In genomic region chr7:16843441-16844171, GRCm38 (mm10) we compare ENCODE assay signal across 8 mouse cellular contexts. TPM values are rescaled to one million over a fixed set of nuclear protein-coding genes. Genes with fewer than 3 reads are reported as not detected.
A peak's percentile ranks its signal among the peaks of the same experiment; 100 is the strongest.
DNase-seq lines count a peak whose midpoint lies in the region; ATAC-seq and TF ChIP-seq lines count a peak whose summit lies in the region.

No protein-coding gene starts in this region.

- H3K9ac ChIP-seq in lung, postnatal 0 days (replicated peaks; ENCODE audit: low read depth): peak overlapping the region; percentile 82

- TF ChIP-seq CTCF in lung, postnatal 0 days (IDR thresholded peaks at IDR 0.05): no peak
- no peak for TF ChIP-seq CTCF in small intestine, adult 2 months (IDR thresholded peaks at IDR 0.05; ENCODE audit: extremely low read depth, insufficient read length, insufficient replicate concordance, low read depth, low read length)

- H3K36me3 ChIP-seq in lung, postnatal 0 days (ENCODE audit: insufficient read depth, low read length): peaks cover 12% of the 10 kb centered on the region; the same call in 1 of the 2 replicates
- H3K36me3 ChIP-seq in small intestine, adult 2 months (ENCODE audit: control insufficient read depth, insufficient read depth, low read length): peaks cover 18% of the 10 kb centered on the region

- TF ChIP-seq EP300 in lung, postnatal 0 days (IDR thresholded peaks at IDR 0.05): no peak

- peak; percentile 60 for DNase-seq in CD4-positive, CD25-positive, alpha-beta regulatory T cell, adult 2 months (ENCODE audit: low read depth, low spot score)
- peak; percentile 37 for DNase-seq in NIH3T3 (ENCODE audit: low read depth)
- DNase-seq in heart, adult 9 months (ENCODE audit: low spot score in 2 of 2): peak; percentile 53 to 77
- peak; percentile 41 for DNase-seq in kidney, adult 9 months
- DNase-seq in lung, postnatal 0 days (ENCODE audit: low spot score): peak; percentile 42
- DNase-seq in layer of hippocampus, postnatal 36 days: no peak

- peak overlapping the region; percentile 94 for H3K27ac ChIP-seq in lung, postnatal 0 days (ENCODE audit: low read length)
- peak overlapping the region; percentile 92 for H3K27ac ChIP-seq in small intestine, adult 2 months (ENCODE audit: insufficient read depth, low read depth, low read length)

- peak; percentile 28; the same call in 1 of the 2 replicates for TF ChIP-seq POLR2A in small intestine, adult 2 months (IDR thresholded peaks at IDR 0.05; ENCODE audit: low read depth, low read length)

- H3K27me3 ChIP-seq in lung, postnatal 0 days (replicated peaks; ENCODE audit: insufficient read depth, low read length): no peaks in the 10 kb centered on the region
- H3K27me3 ChIP-seq in small intestine, adult 2 months (ENCODE audit: control insufficient read depth, insufficient read depth, low read length): no peaks in the 10 kb centered on the region

- peaks cover 17% of the 10 kb centered on the region; the same call in 1 of the 2 replicates for H3K4me1 ChIP-seq in lung, postnatal 0 days (ENCODE audit: insufficient read depth, low read depth, low read length)
- H3K4me1 ChIP-seq in small intestine, adult 2 months (ENCODE audit: control insufficient read depth, insufficient read depth, insufficient read length, low read length): peaks cover 20% of the 10 kb centered on the region

- H3K4me3 ChIP-seq in lung, postnatal 0 days (ENCODE audit: low read depth, low read length): peak overlapping the region; percentile 59
- H3K4me3 ChIP-seq in small intestine, adult 2 months (ENCODE audit: low read depth, low read length): peak overlapping the region; percentile 80

- H3K9me3 ChIP-seq in lung, postnatal 0 days (ENCODE audit: low read length): no peaks in the 10 kb centered on the region

- H3K4me2 ChIP-seq in lung, postnatal 0 days (replicated peaks; ENCODE audit: low read depth, low read length): peak overlapping the region; percentile 98

- whole genome bisulfite sequencing in lung, postnatal 0 days: 1% methylated on average over 33 of the region's 33 CpGs
- WGBS in small intestine, adult 2 months: 1% methylated on average over 33 of the region's 33 CpGs

- ATAC-seq in lung, postnatal 0 days: no peak
- no peak for ATAC-seq in monocyte, adult 5-6 weeks (replicated peaks; ENCODE audit: insufficient number of reproducible peaks, low FRiP score, low TSS enrichment, poor library complexity, severe bottlenecking)

RNA-seq across cellular contexts. Expression of gene Prkd2, which starts 0.9 kb away (rescaled TPM):
- 26.1 and 29.0 TPM in 2 replicates for polyA plus RNA-seq in lung, postnatal 0 days (2015; fragmentation: Nextera tagmentation; extraction: Ambion mirVana)
- 22.9 and 44.0 TPM in 2 replicates for polyA plus RNA-seq in small intestine, adult 2 months (2012; rRNA removed)
- total RNA-seq in layer of hippocampus, postnatal 36 days (2021): 1 to 10 TPM; 5.8 to 8.2 TPM
- 13.1 to 26.6 TPM (median 15.6 TPM) in 3 replicates for total RNA-seq in monocyte, adult 5-6 weeks (2017)

RNA-seq across cellular contexts. Expression of gene Fkrp, which starts 27.1 kb away (rescaled TPM):
- polyA plus RNA-seq in lung, postnatal 0 days (2015; fragmentation: Nextera tagmentation; extraction: Ambion mirVana): 22.3 and 23.5 TPM in 2 replicates
- 14.6 and 24.5 TPM in 2 replicates for polyA plus RNA-seq in small intestine, adult 2 months (2012; rRNA removed)
- 10 to 100 TPM; 41.8 to 44.7 TPM for total RNA-seq in layer of hippocampus, postnatal 36 days (2021)
- total RNA-seq in monocyte, adult 5-6 weeks (2017): 9.6 to 15.3 TPM (median 10.6 TPM) in 3 replicates

RNA-seq across cellular contexts. Expression of gene Strn4, which starts 27.9 kb away (rescaled TPM):
- 57.7 and 60.7 TPM in 2 replicates for polyA plus RNA-seq in lung, postnatal 0 days (2015; fragmentation: Nextera tagmentation; extraction: Ambion mirVana)
- 58.9 and 119 TPM in 2 replicates for polyA plus RNA-seq in small intestine, adult 2 months (2012; rRNA removed)
- total RNA-seq in layer of hippocampus, postnatal 36 days (2021): 100 to 1,000 TPM; 288 to 292 TPM
- total RNA-seq in monocyte, adult 5-6 weeks (2017): 70.9 to 99.8 TPM (median 71.5 TPM) in 3 replicates

RNA-seq across cellular contexts. Expression of gene Dact3, which starts 31.5 kb away (rescaled TPM):
- 4.2 and 4.3 TPM in 2 replicates for polyA plus RNA-seq in lung, postnatal 0 days (2015; fragmentation: Nextera tagmentation; extraction: Ambion mirVana)
- 21.6 and 24.2 TPM in 2 replicates for polyA plus RNA-seq in small intestine, adult 2 months (2012; rRNA removed)
- 100 to 1,000 TPM; 146 to 149 TPM for total RNA-seq in layer of hippocampus, postnatal 36 days (2021)
- total RNA-seq in monocyte, adult 5-6 weeks (2017): not detected in 3 replicates

RNA-seq across cellular contexts. Expression of gene Gng8, which starts 48.0 kb away (rescaled TPM):
- polyA plus RNA-seq in lung, postnatal 0 days (2015; fragmentation: Nextera tagmentation; extraction: Ambion mirVana): 5.2 and 6.6 TPM in 2 replicates
- polyA plus RNA-seq in small intestine, adult 2 months (2012; rRNA removed): 2.1 and 2.2 TPM in 2 replicates
- 1 to 10 TPM; 2.4 to 2.7 TPM for total RNA-seq in layer of hippocampus, postnatal 36 days (2021)
- not detected in 3 replicates for total RNA-seq in monocyte, adult 5-6 weeks (2017)

Comparison
In these comparisons a context has a peak if more than half of its experiments do, and no peak if none do; other contexts are left out.
1. DNase-seq: peak in CD4-positive, CD25-positive, alpha-beta regulatory T cell, adult 2 months (single experiment), NIH3T3 (single experiment), heart, adult 9 months (2 of 2), kidney, adult 9 months (single experiment) and lung, postnatal 0 days (single experiment); none in layer of hippocampus, postnatal 36 days (0 of 2).